18 mouse cellular contexts compared by ENCODE assay signal in the genomic region with DNA sequence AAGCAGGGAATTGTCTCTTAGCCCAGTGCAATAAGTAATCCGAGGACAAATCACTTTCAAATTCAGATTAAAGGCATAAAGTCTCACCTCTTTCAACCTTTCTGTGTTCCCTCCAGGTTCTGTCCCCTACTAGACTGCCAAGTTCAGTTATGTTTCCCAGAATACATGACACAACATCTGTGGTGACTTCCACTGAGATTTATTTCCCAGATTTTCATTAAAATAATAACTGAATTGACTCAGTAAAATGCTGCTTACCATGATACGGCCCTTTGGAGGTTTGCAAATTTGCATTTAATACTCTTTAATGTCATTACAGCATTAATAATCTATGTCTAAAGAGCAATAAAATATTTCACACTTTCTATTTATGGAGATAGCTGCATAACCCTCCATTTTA.
DNase-seq lines count a peak whose midpoint lies in the region; ATAC-seq and TF ChIP-seq lines count a peak whose summit lies in the region.
"Had no signal": no experiment of that assay in that cellular context is flagged by ENCODE, and none has a peak within 500 bp of the region (broad histone marks: within the 10 kb centered on the region; RNA-seq: fewer than 3 reads in every experiment).

No protein-coding gene starts in this region.

- ATAC-seq in midbrain, postnatal 0 days (ENCODE audit: low FRiP score), result no peak
- no peak for ATAC-seq in midbrain, embryonic 16.5 days
- peak; percentile 63 for ATAC-seq in neural tube, embryonic 14.5 days (ENCODE audit: low read depth)
- ATAC-seq in heart, embryonic 11.5 days (replicated peaks; ENCODE audit: insufficient number of reproducible peaks, low FRiP score, low TSS enrichment), result no peak
- ATAC-seq: forebrain, embryonic 13.5 days; forebrain, embryonic 15.5 days had no signal

- H3K9me3 ChIP-seq in midbrain, postnatal 0 days (ENCODE audit: low read length), result no peaks in the 10 kb centered on the region
- H3K9me3 ChIP-seq in midbrain, embryonic 16.5 days (replicated peaks; ENCODE audit: control insufficient read depth, low read length, poor library complexity, severe bottlenecking), result no peaks in the 10 kb centered on the region
- H3K9me3 ChIP-seq in neural tube, embryonic 14.5 days (ENCODE audit: control insufficient read depth, low read length), result no peaks in the 10 kb centered on the region
- no peaks in the 10 kb centered on the region for H3K9me3 ChIP-seq in heart, embryonic 11.5 days (replicated peaks; ENCODE audit: control insufficient read depth, low read length)
- H3K9me3 ChIP-seq: embryonic facial prominence, embryonic 10.5 days; embryonic facial prominence, embryonic 12.5 days; forebrain, embryonic 13.5 days; forebrain, embryonic 15.5 days had no signal

- 48% methylated on average over 2 of the region's 2 CpGs for WGBS in midbrain, postnatal 0 days
- WGBS in midbrain, embryonic 16.5 days, result 52% methylated on average over 2 of the region's 2 CpGs
- 46% methylated on average over 2 of the region's 2 CpGs for WGBS in neural tube, embryonic 14.5 days
- 69% methylated on average over 2 of the region's 2 CpGs for WGBS in heart, embryonic 11.5 days (ENCODE audit: insufficient replicate concordance)

- no peak overlapping the region for H3K4me2 ChIP-seq in midbrain, postnatal 0 days (ENCODE audit: low read depth, low read length, poor library complexity, severe bottlenecking)
- H3K4me2 ChIP-seq in midbrain, embryonic 16.5 days (ENCODE audit: low read length), result no peak overlapping the region
- no peak overlapping the region for H3K4me2 ChIP-seq in neural tube, embryonic 14.5 days (ENCODE audit: low read depth, low read length)
- H3K4me2 ChIP-seq in heart, embryonic 11.5 days, result no peak overlapping the region
- H3K4me2 ChIP-seq: embryonic facial prominence, embryonic 12.5 days; forebrain, embryonic 13.5 days; forebrain, embryonic 15.5 days had no signal

- DNase-seq in midbrain, postnatal 0 days (ENCODE audit: low spot score), result peak; percentile 30
- DNase-seq in brain, adult 2 months (ENCODE audit: low read depth, low spot score), result peak; percentile 9
- DNase-seq in kidney, adult 11 months, result no peak
- DNase-seq: adrenal gland, adult 2 months; adrenal gland, postnatal 10 days; adrenal gland, postnatal 25 days; cerebellum, adult 11-12 months; cerebellum, adult 2 months; cerebellum, adult 9-10 months; cerebellum, postnatal 10 days; cerebellum, postnatal 25 days had no signal

- no peak overlapping the region for H3K9ac ChIP-seq in midbrain, postnatal 0 days (replicated peaks; ENCODE audit: low read length, poor library complexity, severe bottlenecking)
- H3K9ac ChIP-seq in midbrain, embryonic 16.5 days (ENCODE audit: low read depth, low read length), result no peak overlapping the region
- H3K9ac ChIP-seq in neural tube, embryonic 14.5 days (replicated peaks; ENCODE audit: low read depth, low read length), result no peak overlapping the region
- H3K9ac ChIP-seq in heart, embryonic 11.5 days (ENCODE audit: low read depth, low read length), result no peak overlapping the region
- H3K9ac ChIP-seq: embryonic facial prominence, embryonic 12.5 days; forebrain, embryonic 13.5 days; forebrain, embryonic 15.5 days had no signal

- H3K4me3 ChIP-seq in midbrain, postnatal 0 days (ENCODE audit: low read depth, low read length), result no peak overlapping the region
- no peak overlapping the region for H3K4me3 ChIP-seq in midbrain, embryonic 16.5 days (ENCODE audit: low read depth, low read length)
- no peak overlapping the region for H3K4me3 ChIP-seq in neural tube, embryonic 14.5 days (ENCODE audit: low read depth, low read length)
- no peak overlapping the region for H3K4me3 ChIP-seq in heart, embryonic 11.5 days (ENCODE audit: low read depth, low read length)
- H3K4me3 ChIP-seq: embryonic facial prominence, embryonic 10.5 days; embryonic facial prominence, embryonic 12.5 days; forebrain, embryonic 13.5 days; forebrain, embryonic 15.5 days had no signal

- H3K27ac ChIP-seq in midbrain, postnatal 0 days (ENCODE audit: low read depth, low read length), result no peak overlapping the region
- H3K27ac ChIP-seq in midbrain, embryonic 16.5 days (ENCODE audit: low read length), result no peak overlapping the region
- H3K27ac ChIP-seq in neural tube, embryonic 14.5 days (ENCODE audit: low read depth, low read length), result no peak overlapping the region
- no peak overlapping the region for H3K27ac ChIP-seq in heart, embryonic 11.5 days (ENCODE audit: low read depth, low read length)
- H3K27ac ChIP-seq: embryonic facial prominence, embryonic 10.5 days; embryonic facial prominence, embryonic 12.5 days; forebrain, embryonic 13.5 days; forebrain, embryonic 15.5 days had no signal

- TF ChIP-seq CTCF in midbrain, postnatal 0 days (IDR thresholded peaks at IDR 0.05), result no peak

- H3K27me3 ChIP-seq in midbrain, postnatal 0 days (ENCODE audit: insufficient read depth, low read length), result no peaks in the 10 kb centered on the region
- no peaks in the 10 kb centered on the region for H3K27me3 ChIP-seq in midbrain, embryonic 16.5 days (ENCODE audit: control insufficient read depth, insufficient read depth, low read depth, low read length)
- no peaks in the 10 kb centered on the region for H3K27me3 ChIP-seq in neural tube, embryonic 14.5 days (ENCODE audit: control insufficient read depth, insufficient read depth, low read length)
- no peaks in the 10 kb centered on the region for H3K27me3 ChIP-seq in heart, embryonic 11.5 days (ENCODE audit: control insufficient read depth, insufficient read depth, low read length)
- H3K27me3 ChIP-seq: embryonic facial prominence, embryonic 12.5 days; forebrain, embryonic 13.5 days; forebrain, embryonic 15.5 days had no signal

- no peaks in the 10 kb centered on the region for H3K4me1 ChIP-seq in midbrain, postnatal 0 days (ENCODE audit: insufficient read depth, low read length)
- H3K4me1 ChIP-seq in midbrain, embryonic 16.5 days (ENCODE audit: control insufficient read depth, insufficient read depth, low read length), result no peaks in the 10 kb centered on the region
- H3K4me1 ChIP-seq in neural tube, embryonic 14.5 days (ENCODE audit: control insufficient read depth, insufficient read depth, low read length), result no peaks in the 10 kb centered on the region
- H3K4me1 ChIP-seq in heart, embryonic 11.5 days (ENCODE audit: control insufficient read depth, insufficient read depth, low read length), result no peaks in the 10 kb centered on the region
- H3K4me1 ChIP-seq: embryonic facial prominence, embryonic 10.5 days; embryonic facial prominence, embryonic 12.5 days; forebrain, embryonic 13.5 days; forebrain, embryonic 15.5 days had no signal

- no peaks in the 10 kb centered on the region for H3K36me3 ChIP-seq in midbrain, postnatal 0 days (ENCODE audit: insufficient read depth, low read length)
- H3K36me3 ChIP-seq in midbrain, embryonic 16.5 days (ENCODE audit: control insufficient read depth, insufficient read depth, low read length), result no peaks in the 10 kb centered on the region
- no peaks in the 10 kb centered on the region for H3K36me3 ChIP-seq in neural tube, embryonic 14.5 days (ENCODE audit: control insufficient read depth, insufficient read depth, low read length)
- no peaks in the 10 kb centered on the region for H3K36me3 ChIP-seq in heart, embryonic 11.5 days (ENCODE audit: control insufficient read depth, insufficient read depth, low read length)
- H3K36me3 ChIP-seq: embryonic facial prominence, embryonic 10.5 days; embryonic facial prominence, embryonic 12.5 days; forebrain, embryonic 15.5 days had no signal
